Mouse (Mus musculus): Measurements from ENCODE around the gene Ilf3. TPM values are rescaled to one million over a fixed set of nuclear protein-coding genes. Genes with fewer than 3 reads are reported as not detected.
A peak's percentile ranks its signal among the peaks of the same experiment; 100 is the strongest.

Gene Ilf3
- polyA plus RNA-seq, 1 experiment from 2014 or later, result 45.2 TPM

- H3K27me3 ChIP-seq (ENCODE audit: control insufficient read depth, insufficient read depth, low read length), result no peaks in the 10 kb centered on the region
- ATAC-seq (ENCODE audit: low FRiP score, low TSS enrichment) (no peak), DNase-seq (ENCODE audit: low spot score) (no peak)
- no peak overlapping the region for H3K4me2 ChIP-seq (replicated peaks; ENCODE audit: low read depth)
- TF ChIP-seq EP300 (optimal IDR thresholded peaks at IDR 0.05), result no peak
- no peak for TF ChIP-seq CTCF (IDR thresholded peaks at IDR 0.05; ENCODE audit: low read depth)
- WGBS, result 70% methylated on average over 3 of the region's 3 CpGs
- no peaks in the 10 kb centered on the region for H3K9me3 ChIP-seq (ENCODE audit: control insufficient read depth, low read length)
- no peak overlapping the region for H3K27ac ChIP-seq (replicated peaks)
- H3K36me3 ChIP-seq (ENCODE audit: control insufficient read depth, insufficient read depth, low read length), result no peaks in the 10 kb centered on the region
- H3K4me1 ChIP-seq (replicated peaks; ENCODE audit: control insufficient read depth, insufficient read depth), result no peaks in the 10 kb centered on the region
- no peak overlapping the region for H3K4me3 ChIP-seq (ENCODE audit: low read depth, low read length)
- no peak overlapping the region for H3K9ac ChIP-seq (ENCODE audit: low read length)
Observed at GRCm38 (mm10) chr9:21379195-21379594, 11.5 kb downstream of the Ilf3 start.

DNA sequence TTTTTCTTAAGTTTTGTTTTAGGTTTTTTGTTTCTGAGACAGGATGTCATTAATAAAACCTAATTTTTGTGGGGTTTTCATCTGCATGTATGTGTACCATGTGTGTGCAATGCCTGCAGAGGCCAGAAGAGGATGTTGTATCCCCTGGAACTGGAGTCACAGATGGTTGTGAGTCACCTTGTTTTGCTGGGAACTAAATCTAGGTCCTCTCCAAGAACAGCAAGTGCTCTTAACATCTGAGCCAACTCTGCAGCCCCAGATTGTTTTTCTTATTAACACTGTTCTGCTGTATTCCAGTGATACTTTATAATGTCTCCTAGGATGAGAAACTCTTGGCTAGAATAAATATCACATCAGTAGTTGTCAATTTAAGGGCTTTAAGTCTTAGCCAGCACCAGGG lies 13.2 kb downstream of the Ilf3 start:
- TF ChIP-seq EP300 (optimal IDR thresholded peaks at IDR 0.05) (no peak), CTCF (IDR thresholded peaks at IDR 0.05; ENCODE audit: low read depth) (0 out of 2 replicates have a peak, but pooled peaks have one; percentile 15)
- Histone ChIP-seq H3K9me3 (ENCODE audit: control insufficient read depth, low read length) (no peaks in the 10 kb centered on the region), H3K4me1 (replicated peaks; ENCODE audit: control insufficient read depth, insufficient read depth) (no peaks in the 10 kb centered on the region), H3K4me3 (ENCODE audit: low read depth, low read length) (no peak overlapping the region), H3K36me3 (ENCODE audit: control insufficient read depth, insufficient read depth, low read length) (no peaks in the 10 kb centered on the region), H3K27ac (replicated peaks) (no peak overlapping the region), H3K4me2 (replicated peaks; ENCODE audit: low read depth) (no peak overlapping the region), H3K27me3 (ENCODE audit: control insufficient read depth, insufficient read depth, low read length) (no peaks in the 10 kb centered on the region), H3K9ac (ENCODE audit: low read length) (no peak overlapping the region)
- no peak for DNase-seq (ENCODE audit: low spot score)
- no peak for ATAC-seq (ENCODE audit: low FRiP score, low TSS enrichment)

DNA sequence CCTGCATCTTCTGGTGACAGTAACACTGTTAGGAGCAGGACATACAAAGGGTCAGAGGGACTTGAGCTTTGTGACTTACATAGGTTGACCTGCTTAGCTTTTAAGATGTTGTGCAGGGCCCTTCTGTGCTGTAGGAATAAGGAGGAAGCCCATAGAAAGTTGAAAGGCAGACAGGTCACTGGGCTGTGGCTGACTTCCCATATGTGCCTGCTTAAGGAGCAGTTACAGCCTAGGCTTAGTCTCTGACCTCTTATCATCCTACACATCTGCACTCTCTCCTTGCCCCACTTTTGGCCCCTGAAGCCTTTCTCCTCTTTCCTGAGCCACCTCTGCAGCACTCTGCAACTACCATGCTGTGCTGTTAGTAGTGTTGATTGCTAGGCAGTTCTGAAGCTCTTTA lies 16.3 kb downstream of the Ilf3 start:
- Histone ChIP-seq H3K9ac (ENCODE audit: low read length) (no peak overlapping the region), H3K27ac (replicated peaks) (no peak overlapping the region), H3K9me3 (ENCODE audit: control insufficient read depth, low read length) (no peaks in the 10 kb centered on the region), H3K4me3 (ENCODE audit: low read depth, low read length) (no peak overlapping the region), H3K4me1 (replicated peaks; ENCODE audit: control insufficient read depth, insufficient read depth) (no peaks in the 10 kb centered on the region), H3K4me2 (replicated peaks; ENCODE audit: low read depth) (no peak overlapping the region), H3K27me3 (ENCODE audit: control insufficient read depth, insufficient read depth, low read length) (no peaks in the 10 kb centered on the region), H3K36me3 (ENCODE audit: control insufficient read depth, insufficient read depth, low read length) (no peaks in the 10 kb centered on the region)
- no peak for TF ChIP-seq CTCF (IDR thresholded peaks at IDR 0.05; ENCODE audit: low read depth)
- no peak for TF ChIP-seq EP300 (optimal IDR thresholded peaks at IDR 0.05)
- ATAC-seq (ENCODE audit: low FRiP score, low TSS enrichment) (no peak), DNase-seq (ENCODE audit: low spot score) (no peak)

DNA sequence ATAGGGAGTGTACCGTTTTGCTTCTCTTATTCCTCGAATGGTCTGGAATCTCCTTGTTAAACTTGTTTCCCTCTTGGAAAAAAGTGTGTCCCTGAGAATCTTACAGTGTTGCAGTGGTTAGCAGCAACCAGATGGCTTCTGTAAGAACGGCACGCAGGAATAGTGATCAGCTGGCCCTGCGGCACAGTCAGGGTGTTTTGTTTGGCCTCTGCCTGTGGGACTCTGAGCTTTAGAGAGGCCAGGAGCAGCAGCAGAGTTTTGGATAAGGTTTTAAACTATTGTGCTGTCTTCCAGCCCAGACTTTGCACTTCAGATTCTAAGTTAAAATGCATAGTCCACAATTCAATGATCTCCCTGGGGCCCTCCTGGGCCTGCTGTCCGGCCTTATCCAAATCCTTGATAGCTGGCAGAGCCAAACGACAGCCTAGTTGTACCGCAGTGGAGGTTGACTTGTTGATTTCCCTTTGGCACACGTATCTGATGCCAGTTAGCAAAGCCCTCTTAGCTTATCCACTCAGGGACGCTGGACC lies 25.0 kb downstream of the Ilf3 start:
- no peak overlapping the region for H3K27ac ChIP-seq (replicated peaks)
- no peaks in the 10 kb centered on the region for H3K27me3 ChIP-seq (ENCODE audit: control insufficient read depth, insufficient read depth, low read length)
- WGBS, result 90% methylated on average over 10 of the region's 10 CpGs
- H3K4me2 ChIP-seq (replicated peaks; ENCODE audit: low read depth), result no peak overlapping the region
- DNase-seq (ENCODE audit: low spot score) (no peak), ATAC-seq (ENCODE audit: low FRiP score, low TSS enrichment) (no peak)
- TF ChIP-seq CTCF (IDR thresholded peaks at IDR 0.05; ENCODE audit: low read depth), result no peak
- TF ChIP-seq EP300 (optimal IDR thresholded peaks at IDR 0.05), result no peak
- H3K4me1 ChIP-seq (replicated peaks; ENCODE audit: control insufficient read depth, insufficient read depth), result no peaks in the 10 kb centered on the region
- no peaks in the 10 kb centered on the region for H3K9me3 ChIP-seq (ENCODE audit: control insufficient read depth, low read length)
- peaks cover 44% of the 10 kb centered on the region for H3K36me3 ChIP-seq (ENCODE audit: control insufficient read depth, insufficient read depth, low read length)
- no peak overlapping the region for H3K9ac ChIP-seq (ENCODE audit: low read length)
- no peak overlapping the region for H3K4me3 ChIP-seq (ENCODE audit: low read depth, low read length)

DNA sequence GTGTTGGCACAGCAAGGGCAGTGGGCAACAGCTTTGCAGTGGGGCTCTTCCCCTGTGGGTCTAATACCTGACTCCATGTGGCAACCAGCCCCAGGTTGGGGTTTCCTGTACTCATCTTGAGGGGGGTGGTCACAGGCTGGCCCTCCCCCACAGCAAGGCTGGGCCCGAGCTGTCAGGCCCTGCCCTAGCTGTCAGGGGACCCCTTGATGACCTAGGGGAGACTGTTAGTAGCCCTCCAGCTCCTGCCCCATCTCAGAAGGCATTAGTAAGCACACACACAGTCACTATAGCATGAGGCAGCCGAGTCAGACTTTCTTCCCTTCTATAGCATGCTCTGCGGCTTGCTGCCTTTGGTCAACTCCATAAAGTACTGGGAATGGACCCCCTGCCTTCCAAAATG lies 28.0 kb downstream of the Ilf3 start:
- no peak overlapping the region for H3K4me2 ChIP-seq (replicated peaks; ENCODE audit: low read depth)
- H3K9ac ChIP-seq (ENCODE audit: low read length), result no peak overlapping the region
- no peaks in the 10 kb centered on the region for H3K9me3 ChIP-seq (ENCODE audit: control insufficient read depth, low read length)
- no peak for DNase-seq (ENCODE audit: low spot score)
- no peak overlapping the region for H3K4me3 ChIP-seq (ENCODE audit: low read depth, low read length)
- TF ChIP-seq CTCF (IDR thresholded peaks at IDR 0.05; ENCODE audit: low read depth) (no peak), EP300 (optimal IDR thresholded peaks at IDR 0.05) (no peak)
- ATAC-seq (ENCODE audit: low FRiP score, low TSS enrichment), result no peak
- H3K27me3 ChIP-seq (ENCODE audit: control insufficient read depth, insufficient read depth, low read length), result no peaks in the 10 kb centered on the region
- no peaks in the 10 kb centered on the region for H3K4me1 ChIP-seq (replicated peaks; ENCODE audit: control insufficient read depth, insufficient read depth)
- H3K36me3 ChIP-seq (ENCODE audit: control insufficient read depth, insufficient read depth, low read length), result peaks cover 57% of the 10 kb centered on the region
- no peak overlapping the region for H3K27ac ChIP-seq (replicated peaks)
- 86% methylated on average over 3 of the region's 3 CpGs for WGBS

DNA sequence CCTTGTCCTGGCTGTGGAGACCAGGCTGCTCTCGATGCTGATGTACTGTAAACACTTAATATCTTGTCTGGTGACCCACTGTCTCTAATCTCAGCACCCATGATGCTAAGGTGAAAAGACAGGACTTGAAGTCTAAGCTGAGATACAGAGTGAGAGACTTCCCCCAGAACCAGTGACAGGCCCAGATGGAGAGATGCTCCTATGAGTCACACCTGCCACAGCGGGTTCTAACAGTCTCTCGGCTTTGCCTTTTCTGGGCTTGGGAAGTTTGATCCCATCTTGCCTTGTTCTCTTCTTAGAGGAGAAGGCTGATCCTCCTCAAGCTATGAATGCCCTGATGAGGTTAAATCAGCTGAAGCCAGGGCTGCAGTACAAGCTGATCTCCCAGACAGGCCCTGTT lies 29.5 kb downstream of the Ilf3 start:
- ATAC-seq (ENCODE audit: low FRiP score, low TSS enrichment), result no peak
- no peak for DNase-seq (ENCODE audit: low spot score)
- TF ChIP-seq EP300 (optimal IDR thresholded peaks at IDR 0.05) (no peak), CTCF (IDR thresholded peaks at IDR 0.05; ENCODE audit: low read depth) (no peak)
- Histone ChIP-seq H3K4me1 (replicated peaks; ENCODE audit: control insufficient read depth, insufficient read depth) (no peaks in the 10 kb centered on the region), H3K9me3 (ENCODE audit: control insufficient read depth, low read length) (no peaks in the 10 kb centered on the region), H3K9ac (ENCODE audit: low read length) (no peak overlapping the region), H3K36me3 (ENCODE audit: control insufficient read depth, insufficient read depth, low read length) (peaks cover 65% of the 10 kb centered on the region), H3K27ac (replicated peaks) (no peak overlapping the region), H3K27me3 (ENCODE audit: control insufficient read depth, insufficient read depth, low read length) (no peaks in the 10 kb centered on the region), H3K4me3 (ENCODE audit: low read depth, low read length) (no peak overlapping the region), H3K4me2 (replicated peaks; ENCODE audit: low read depth) (no peak overlapping the region)
- 94% methylated on average over 3 of the region's 3 CpGs for WGBS

Measured in stomach, postnatal 0 days (tissue).